Mouse (Mus musculus) liver, embryonic 16.5 days (tissue): Measurements from ENCODE around the gene Polr1d. TPM values are rescaled to one million over a fixed set of nuclear protein-coding genes. Genes with fewer than 3 reads are reported as not detected.
A peak's percentile ranks its signal among the peaks of the same experiment; 100 is the strongest.

Source experiments
- ATAC-seq: fragments of 200-750 bp; cut with Nextera tagmentation; 2 replicates; pipeline ENCODE4 v1.8.0; 2017; ENCODE audit warnings: low read depth, mild to moderate bottlenecking, moderate number of reproducible peaks, moderate library complexity
- H3K27ac ChIP-seq: fragments of 300-500 bp; sonication (generic); 2 replicates; pipeline ENCODE4 v1.5.1; 2014; ENCODE audit warnings: mild to moderate bottlenecking, low read length
- H3K27me3 ChIP-seq: fragments of 300-500 bp; sonication (generic); 2 replicates; pipeline ENCODE4 v1.6.1; 2014; ENCODE audit warnings: low read depth, low read length, mixed read lengths; ENCODE audit not compliant: control insufficient read depth, insufficient read depth
- H3K36me3 ChIP-seq: fragments of 300-500 bp; sonication (generic); 2 replicates; pipeline ENCODE4 v1.6.1; 2014; ENCODE audit warnings: mild to moderate bottlenecking; ENCODE audit not compliant: control insufficient read depth, insufficient read depth
- H3K4me1 ChIP-seq: fragments of 300-500 bp; sonication (generic); 2 replicates; pipeline ENCODE4 v1.6.1; 2014; ENCODE audit warnings: low read depth, low read length, mixed read lengths; ENCODE audit not compliant: control insufficient read depth
- H3K4me2 ChIP-seq: fragments of 300-500 bp; sonication (generic); 2 replicates; pipeline ENCODE4 v1.6.1; 2014; ENCODE audit warnings: low read depth, low read length, mixed read lengths
- H3K4me3 ChIP-seq: fragments of 300-500 bp; sonication (generic); 2 replicates; pipeline ENCODE4 v1.5.1; 2014; ENCODE audit warnings: low read depth, mild to moderate bottlenecking, low read length
- H3K9ac ChIP-seq: fragments of 300-500 bp; sonication (generic); 2 replicates; pipeline ENCODE4 v1.6.1; 2014; ENCODE audit warnings: low read depth, low read length
- H3K9me3 ChIP-seq: fragments of 300-500 bp; sonication (generic); replicated peaks from 2 replicates; pipeline ENCODE4 v1.6.1; 2016; ENCODE audit warnings: low read length; ENCODE audit not compliant: control insufficient read depth
- WGBS: fragments of 180-500 bp; shearing (Covaris S2); extraction: QIAGEN DNeasy Blood & Tissue Kit; methylation state at CpG from one replicate; pipeline ENCODE4 v1.1.7; 2014; ENCODE audit not compliant: insufficient replicate concordance; 5-methylcytosine and 5-hydroxymethylcytosine counted together
- polyA plus RNA-seq: library from polyadenylated mRNA; unstranded; fragments of >200 nt; fragmentation: Nextera tagmentation; extraction: Ambion mirVana; gene quantifications from 2 replicates; pipeline ENCODE4 v1.2.1, GENCODE M21; 2015

Polr1d gene
- polyA plus RNA-seq: 54.4 and 56.9 TPM in 2 replicates

DNA sequence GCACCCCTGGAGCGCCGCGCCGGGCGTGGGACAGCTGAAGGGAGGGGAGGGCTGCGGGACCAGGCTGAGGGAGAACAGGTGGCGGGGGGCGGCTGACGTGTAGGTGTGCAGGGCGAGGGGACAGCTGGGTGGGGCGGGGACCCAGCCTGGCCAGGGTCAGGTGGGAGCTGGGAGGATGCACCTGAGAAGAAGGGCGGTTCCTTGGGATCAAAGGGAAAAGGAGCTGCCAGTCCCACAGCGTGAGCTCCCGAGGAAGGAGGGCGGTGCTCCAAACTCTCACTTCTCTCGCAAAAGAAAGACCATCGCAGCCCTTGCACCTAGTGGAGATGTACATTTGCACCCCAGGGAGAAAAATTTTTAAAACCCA lies at the start of gene Polr1d:
TSS of gene Polr1d (plus strand) at position 252 of the 367 bp plus-strand sequence.
- H3K27me3 ChIP-seq: no peaks in the 10 kb centered on the region
- H3K4me2 ChIP-seq: peak within 1 kb of the TSS; percentile 80
- H3K4me1 ChIP-seq: peaks cover 34% of the 10 kb centered on the region
- no peaks in the 10 kb centered on the region for H3K9me3 ChIP-seq
- peak; percentile 15 for ATAC-seq
- H3K36me3 ChIP-seq: no peaks in the 10 kb centered on the region
- peak within 1 kb of the TSS; percentile 88 for H3K9ac ChIP-seq
- H3K27ac ChIP-seq: peak within 1 kb of the TSS; percentile 88
- WGBS: under 1% methylated on average over 17 of the region's 17 CpGs
- H3K4me3 ChIP-seq: peak within 1 kb of the TSS; percentile 89

DNA sequence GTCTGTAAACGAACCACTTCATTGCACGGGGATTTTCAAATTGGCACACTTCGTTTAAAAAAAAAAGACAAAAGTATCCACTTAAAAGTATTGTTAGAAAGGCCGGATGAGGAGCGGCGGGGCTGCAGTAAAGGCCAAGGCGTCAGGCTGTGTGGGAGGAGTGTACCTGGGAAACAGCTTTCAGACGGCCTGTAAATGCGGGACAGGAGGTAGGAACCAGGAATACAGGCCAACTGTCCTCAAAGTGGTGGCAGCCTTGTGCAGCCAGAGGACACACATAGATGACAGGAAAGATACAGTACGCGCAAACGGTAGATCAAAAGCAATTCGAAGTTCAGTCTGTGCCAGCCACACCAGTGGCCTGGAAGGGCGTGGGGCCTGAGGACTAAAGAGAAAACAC lies 45.6 kb upstream of the Polr1d start:
- no peaks in the 10 kb centered on the region for H3K27me3 ChIP-seq
- no peak overlapping the region for H3K4me3 ChIP-seq
- WGBS: 83% methylated on average over 14 of the region's 14 CpGs
- peaks cover 2% of the 10 kb centered on the region for H3K36me3 ChIP-seq
- no peak overlapping the region for H3K4me2 ChIP-seq
- H3K9me3 ChIP-seq: no peaks in the 10 kb centered on the region
- H3K9ac ChIP-seq: no peak overlapping the region
- ATAC-seq: no peak
- no peak overlapping the region for H3K27ac ChIP-seq
- no peaks in the 10 kb centered on the region for H3K4me1 ChIP-seq

GRCm38 (mm10) chr5:147033155-147033554 lies 43.7 kb upstream of the Polr1d start:
- H3K4me1 ChIP-seq: peaks cover 3% of the 10 kb centered on the region
- H3K27me3 ChIP-seq: no peaks in the 10 kb centered on the region
- no peak overlapping the region for H3K4me2 ChIP-seq
- no peak for ATAC-seq
- H3K27ac ChIP-seq: no peak overlapping the region
- H3K9ac ChIP-seq: no peak overlapping the region
- H3K36me3 ChIP-seq: peaks cover 2% of the 10 kb centered on the region
- no peaks in the 10 kb centered on the region for H3K9me3 ChIP-seq
- WGBS: 75% methylated on average over 13 of the region's 13 CpGs
- H3K4me3 ChIP-seq: no peak overlapping the region

- 70% methylated on average over 12 of the region's 12 CpGs for WGBS
- no peak overlapping the region for H3K4me3 ChIP-seq
Measured at GRCm38 (mm10) chr5:147034283-147034682, 42.6 kb upstream of the Polr1d start.

DNA sequence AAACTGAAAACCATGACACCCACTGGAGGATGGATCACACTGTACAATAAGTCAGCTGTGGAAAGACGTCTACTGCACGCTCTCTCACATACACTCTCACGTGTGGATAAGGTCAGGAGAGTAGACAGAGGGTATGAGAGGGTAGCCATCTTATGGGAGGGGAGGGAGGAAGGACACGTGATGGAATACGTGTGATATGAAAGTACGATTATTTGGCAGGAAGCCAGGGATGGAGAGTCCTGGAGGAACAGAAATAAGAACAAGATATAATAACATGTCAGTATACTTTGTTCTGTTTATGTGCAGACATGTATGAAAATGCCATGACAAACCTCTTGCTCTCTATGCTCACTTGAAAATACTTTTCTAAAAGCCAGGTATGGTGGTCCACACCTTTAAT lies 41.5 kb upstream of the Polr1d start:
- ATAC-seq: no peak
- Histone ChIP-seq H3K27me3 (no peaks in the 10 kb centered on the region), H3K9ac (no peak overlapping the region), H3K36me3 (peaks cover 2% of the 10 kb centered on the region; the same call in 1 of the 2 replicates), H3K27ac (no peak overlapping the region), H3K9me3 (no peaks in the 10 kb centered on the region), H3K4me3 (no peak overlapping the region), H3K4me2 (no peak overlapping the region), H3K4me1 (peaks cover 3% of the 10 kb centered on the region)
- WGBS: 69% methylated on average over 6 of the region's 6 CpGs

More at GRCm38 (mm10) chr5:147034283-147034682, 42.6 kb upstream of the Polr1d start:
- Histone ChIP-seq H3K27me3 (no peaks in the 10 kb centered on the region), H3K4me2 (no peak overlapping the region), H3K9me3 (no peaks in the 10 kb centered on the region), H3K4me1 (peaks cover 3% of the 10 kb centered on the region), H3K36me3 (peaks cover 2% of the 10 kb centered on the region; the same call in 1 of the 2 replicates), H3K27ac (no peak overlapping the region), H3K9ac (no peak overlapping the region)
- ATAC-seq: no peak

DNA sequence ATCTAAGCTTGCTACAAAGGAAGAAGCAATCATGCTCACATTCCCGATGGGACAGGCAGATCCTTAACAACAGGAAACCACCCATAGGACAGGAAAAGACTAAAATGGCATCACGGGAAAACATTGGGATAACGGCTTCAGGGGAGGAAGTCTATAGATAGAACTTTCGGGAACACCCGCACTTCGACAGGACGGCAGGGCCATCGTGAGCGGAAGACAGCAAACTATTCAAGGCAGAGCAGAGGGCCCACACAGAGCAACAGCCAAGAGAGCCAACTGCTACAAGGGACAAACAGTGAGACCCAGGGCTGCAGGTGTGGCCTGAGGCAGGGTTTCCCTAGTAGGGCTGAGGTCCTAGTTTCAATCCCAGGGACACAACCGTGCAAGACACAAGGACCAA lies 40.8 kb upstream of the Polr1d start:
- H3K9ac ChIP-seq: no peak overlapping the region
- WGBS: 66% methylated on average over 10 of the region's 10 CpGs
- H3K4me1 ChIP-seq: peaks cover 3% of the 10 kb centered on the region
- H3K27ac ChIP-seq: no peak overlapping the region
- ATAC-seq: 0 out of 2 replicates have a peak, but pooled peaks have one; percentile 20
- no peak overlapping the region for H3K4me3 ChIP-seq
- H3K27me3 ChIP-seq: no peaks in the 10 kb centered on the region
- no peak overlapping the region for H3K4me2 ChIP-seq
- no peaks in the 10 kb centered on the region for H3K36me3 ChIP-seq
- H3K9me3 ChIP-seq: no peaks in the 10 kb centered on the region

DNA sequence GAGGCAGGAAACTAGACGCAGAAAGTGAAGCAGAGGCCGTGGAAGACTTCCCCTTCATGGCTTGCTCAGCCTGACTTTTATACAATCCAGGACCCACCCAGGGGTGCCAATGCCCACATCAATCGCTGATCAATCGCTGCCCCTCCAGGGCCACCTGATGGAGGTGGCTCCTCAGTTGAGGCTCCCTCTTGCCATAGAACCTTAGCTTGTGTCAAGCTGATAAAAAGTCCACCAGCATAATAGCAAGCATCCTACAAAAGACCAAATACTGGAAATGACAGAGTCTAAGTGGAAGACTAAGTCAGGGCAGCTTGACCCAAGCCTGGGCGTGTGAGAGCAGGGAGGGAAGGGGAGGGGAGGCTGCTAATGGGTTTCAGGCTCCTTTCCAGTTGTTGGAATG lies 40.2 kb upstream of the Polr1d start:
- Histone ChIP-seq H3K27ac (no peak overlapping the region), H3K9me3 (no peaks in the 10 kb centered on the region), H3K36me3 (peaks cover 5% of the 10 kb centered on the region), H3K4me1 (peaks cover 3% of the 10 kb centered on the region), H3K9ac (no peak overlapping the region), H3K4me3 (no peak overlapping the region), H3K4me2 (no peak overlapping the region), H3K27me3 (no peaks in the 10 kb centered on the region)
- 67% methylated on average over 5 of the region's 5 CpGs for WGBS
- ATAC-seq: no peak

GRCm38 (mm10) chr5:147037601-147038000 lies 39.2 kb upstream of the Polr1d start:
- Histone ChIP-seq H3K9ac (no peak overlapping the region), H3K4me1 (peaks cover 3% of the 10 kb centered on the region), H3K9me3 (no peaks in the 10 kb centered on the region), H3K36me3 (peaks cover 5% of the 10 kb centered on the region), H3K4me3 (no peak overlapping the region), H3K27ac (no peak overlapping the region), H3K27me3 (no peaks in the 10 kb centered on the region), H3K4me2 (no peak overlapping the region)
- whole genome bisulfite sequencing: 61% methylated on average over 3 of the region's 3 CpGs
- ATAC-seq: 0 out of 2 replicates have a peak, but pooled peaks have one; percentile 17

- Histone ChIP-seq H3K9ac (no peak overlapping the region), H3K9me3 (no peaks in the 10 kb centered on the region), H3K4me2 (no peak overlapping the region), H3K27me3 (no peaks in the 10 kb centered on the region), H3K27ac (no peak overlapping the region), H3K4me3 (no peak overlapping the region), H3K36me3 (peaks cover 5% of the 10 kb centered on the region), H3K4me1 (peaks cover 3% of the 10 kb centered on the region)
- WGBS: 58% methylated on average over 5 of the region's 5 CpGs
- no peak for ATAC-seq
Measured at GRCm38 (mm10) chr5:147039394-147039793, 37.5 kb upstream of the Polr1d start.
